22 mouse cellular contexts compared by ENCODE assay signal in the genomic region with DNA sequence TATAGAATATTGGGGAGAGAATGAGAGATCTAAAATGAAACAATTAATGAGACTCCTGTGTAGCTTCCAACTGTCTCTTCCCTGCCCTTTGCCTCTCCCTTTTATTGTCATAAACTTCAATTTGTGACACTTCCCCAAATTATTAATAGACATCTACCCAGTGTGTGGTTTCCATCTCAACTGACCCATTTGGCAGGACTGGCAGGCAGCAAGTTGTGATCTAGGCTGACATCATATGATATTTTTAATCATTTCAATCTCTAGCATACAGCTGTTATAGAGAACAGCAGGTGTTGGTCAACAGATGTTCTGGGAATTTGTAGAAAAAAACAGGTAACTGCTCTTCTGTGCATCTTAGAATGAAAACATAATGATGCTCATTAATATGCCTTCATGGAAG. TPM values are rescaled to one million over a fixed set of nuclear protein-coding genes. Genes with fewer than 3 reads are reported as not detected.
DNase-seq lines count a peak whose midpoint lies in the region; ATAC-seq lines count a peak whose summit lies in the region.
"Had no signal": no experiment of that assay in that cellular context is flagged by ENCODE, and none has a peak within 500 bp of the region (broad histone marks: within the 10 kb centered on the region; RNA-seq: fewer than 3 reads in every experiment).

No protein-coding gene starts in this region.

- no peaks in the 10 kb centered on the region for H3K27me3 ChIP-seq in forebrain, embryonic 14.5 days (replicated peaks; ENCODE audit: control insufficient read depth, insufficient read depth, low read length)
- no peaks in the 10 kb centered on the region for H3K27me3 ChIP-seq in heart, embryonic 11.5 days (ENCODE audit: control insufficient read depth, insufficient read depth, low read length)
- H3K27me3 ChIP-seq: forebrain, embryonic 13.5 days; heart, embryonic 12.5 days; hindbrain, embryonic 15.5 days had no signal

- H3K9me3 ChIP-seq in forebrain, embryonic 14.5 days (replicated peaks; ENCODE audit: control insufficient read depth, low read length) = no peaks in the 10 kb centered on the region
- no peaks in the 10 kb centered on the region for H3K9me3 ChIP-seq in heart, embryonic 11.5 days (replicated peaks; ENCODE audit: control insufficient read depth, low read length)
- H3K9me3 ChIP-seq: embryonic facial prominence, embryonic 10.5 days; forebrain, embryonic 13.5 days; heart, embryonic 12.5 days; hindbrain, embryonic 15.5 days had no signal

- no peak overlapping the region for H3K4me3 ChIP-seq in forebrain, embryonic 14.5 days (ENCODE audit: low read depth, low read length)
- H3K4me3 ChIP-seq in heart, embryonic 11.5 days (ENCODE audit: low read depth, low read length) = no peak overlapping the region
- H3K4me3 ChIP-seq: embryonic facial prominence, embryonic 10.5 days; forebrain, embryonic 13.5 days; gastrocnemius, adult 2 months; heart, embryonic 12.5 days; hindbrain, embryonic 15.5 days had no signal

- peak; percentile 31 for DNase-seq in cerebellum, adult 9-10 months
- DNase-seq in cerebellum, adult 18-20 months = no peak
- DNase-seq in forebrain, embryonic 14.5 days (ENCODE audit: low spot score) = no peak
- no peak for DNase-seq in layer of hippocampus, postnatal 36 days
- DNase-seq: adrenal gland, adult 8-10 months; adrenal gland, postnatal 36 days; cerebellum, adult 11 months; cerebellum, adult 9-11 months; cerebellum, postnatal 36 days; gastrocnemius, adult 2 months; gastrocnemius, postnatal 25 days; heart, adult 18-20 months; heart, postnatal 36 days had no signal

- peak; percentile 35; the same call in 1 of the 2 replicates for ATAC-seq in common myeloid progenitor, adult 5-6 weeks (replicated peaks; ENCODE audit: low read depth, poor library complexity, severe bottlenecking)
- ATAC-seq in megakaryocyte progenitor cell, adult 5-6 weeks (replicated peaks; ENCODE audit: poor library complexity) = peak; percentile 46
- ATAC-seq in forebrain, embryonic 14.5 days = no peak
- no peak for ATAC-seq in heart, embryonic 11.5 days (replicated peaks; ENCODE audit: insufficient number of reproducible peaks, low FRiP score, low TSS enrichment)
- ATAC-seq: forebrain, embryonic 13.5 days; inflammation-experienced regulatory T-cells, adult 6 months; intestine, postnatal 0 days had no signal

- no peak overlapping the region for H3K9ac ChIP-seq in forebrain, embryonic 14.5 days (ENCODE audit: low read length)
- H3K9ac ChIP-seq in heart, embryonic 11.5 days (ENCODE audit: low read depth, low read length) = no peak overlapping the region
- H3K9ac ChIP-seq: forebrain, embryonic 13.5 days; heart, embryonic 12.5 days; hindbrain, embryonic 15.5 days had no signal

- no peak overlapping the region for H3K4me2 ChIP-seq in forebrain, embryonic 14.5 days (ENCODE audit: low read length)
- H3K4me2 ChIP-seq in heart, embryonic 11.5 days = no peak overlapping the region
- H3K4me2 ChIP-seq: forebrain, embryonic 13.5 days; heart, embryonic 12.5 days; hindbrain, embryonic 15.5 days had no signal

- H3K27ac ChIP-seq in forebrain, embryonic 14.5 days (ENCODE audit: low read depth, low read length) = no peak overlapping the region
- no peak overlapping the region for H3K27ac ChIP-seq in heart, embryonic 11.5 days (ENCODE audit: low read depth, low read length)
- H3K27ac ChIP-seq: embryonic facial prominence, embryonic 10.5 days; forebrain, embryonic 13.5 days; gastrocnemius, adult 2 months; hindbrain, embryonic 15.5 days had no signal

- no peaks in the 10 kb centered on the region for H3K4me1 ChIP-seq in forebrain, embryonic 14.5 days (ENCODE audit: control insufficient read depth, insufficient read depth, low read length)
- H3K4me1 ChIP-seq in heart, embryonic 11.5 days (ENCODE audit: control insufficient read depth, insufficient read depth, low read length) = no peaks in the 10 kb centered on the region
- H3K4me1 ChIP-seq: embryonic facial prominence, embryonic 10.5 days; forebrain, embryonic 13.5 days; heart, embryonic 12.5 days; hindbrain, embryonic 15.5 days had no signal

- H3K36me3 ChIP-seq in forebrain, embryonic 14.5 days (ENCODE audit: control insufficient read depth, insufficient read depth, low read length) = no peaks in the 10 kb centered on the region
- no peaks in the 10 kb centered on the region for H3K36me3 ChIP-seq in heart, embryonic 11.5 days (ENCODE audit: control insufficient read depth, insufficient read depth, low read length)
- H3K36me3 ChIP-seq: embryonic facial prominence, embryonic 10.5 days; heart, embryonic 12.5 days; hindbrain, embryonic 15.5 days had no signal

RNA-seq across cellular contexts. Expression of gene Cd47, which starts 17.0 kb away (rescaled TPM):
- 237 and 246 TPM in 2 replicates for total RNA-seq in common myeloid progenitor, adult 5-6 weeks (2017)
- total RNA-seq in megakaryocyte progenitor cell, adult 5-6 weeks (2015) = 435 and 460 TPM in 2 replicates
- 188 and 213 TPM in 2 replicates for total RNA-seq in megakaryocyte progenitor cell, adult 5-6 weeks (2017)
- 97.9 and 120 TPM in 2 replicates for polyA plus RNA-seq in forebrain, embryonic 14.5 days (2014; fragmentation: Nextera tagmentation; extraction: Ambion mirVana)
- 100 to 1,000 TPM; 223 to 229 TPM for total RNA-seq in layer of hippocampus, postnatal 36 days (2021)
- polyA plus RNA-seq in heart, embryonic 11.5 days (2014; fragmentation: Nextera tagmentation; extraction: Ambion mirVana) = 55.3 and 58.5 TPM in 2 replicates

Comparison
In these comparisons a context has a peak if more than half of its experiments do, and no peak if none do; other contexts are left out.
1. ATAC-seq: peak in common myeloid progenitor, adult 5-6 weeks (single experiment) and megakaryocyte progenitor cell, adult 5-6 weeks (single experiment); none in forebrain, embryonic 14.5 days (single experiment) and heart, embryonic 11.5 days (single experiment).